Mouse (Mus musculus) ovary, postnatal 10 days (tissue): ENCODE measurements around the gene Zfp36l2.

ENCODE experiments used
- DNase-seq: peaks from one replicate; pipeline ENCODE4 v3.0.0; 2022; ENCODE audit warnings: low spot score

The Zfp36l2 gene

DNA sequence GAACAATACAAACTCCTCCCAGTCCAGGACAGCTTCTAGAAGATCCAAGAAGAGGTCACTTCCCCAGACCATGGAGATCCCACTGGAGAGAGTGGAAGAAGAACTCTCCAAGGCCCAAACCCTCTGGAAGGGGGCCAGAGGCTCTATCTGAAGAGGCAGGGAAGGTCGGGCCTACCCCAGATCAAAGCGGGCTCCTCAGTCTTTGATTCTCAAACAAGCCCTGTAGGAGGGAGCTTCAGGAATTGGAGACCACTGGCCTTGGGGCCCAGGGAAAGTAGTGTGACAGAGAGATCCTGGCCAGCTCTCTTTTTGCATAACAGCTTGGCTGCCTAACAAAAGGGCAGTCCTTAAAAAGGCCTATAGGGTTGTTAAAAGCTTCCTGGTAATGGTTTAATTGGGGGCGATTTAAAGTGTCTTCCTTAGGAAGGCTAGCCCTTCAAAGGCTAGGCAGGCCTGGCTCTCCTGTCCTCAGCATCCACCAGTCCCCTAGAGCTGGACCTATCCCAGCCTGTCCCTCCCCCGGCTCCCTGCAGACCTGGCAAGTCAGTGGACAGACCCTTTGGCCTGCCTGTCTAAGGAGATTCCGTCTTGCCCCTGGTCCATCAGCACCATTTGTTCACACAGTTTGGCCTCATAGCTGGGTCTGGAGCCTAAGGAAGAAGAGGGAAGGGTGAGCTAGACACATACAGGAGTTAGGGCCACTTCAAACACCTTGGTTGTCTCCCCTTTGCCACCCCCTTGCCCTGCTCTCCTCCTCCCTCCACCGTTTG lies 35.4 kb downstream of the Zfp36l2 start:
- no peak for DNase-seq

GRCm38 (mm10) chr17:84151306-84151705 lies 36.4 kb downstream of the Zfp36l2 start:
- no peak for DNase-seq

- no peak for DNase-seq
Observed at GRCm38 (mm10) chr17:84150291-84150690, 37.5 kb downstream of the Zfp36l2 start.

GRCm38 (mm10) chr17:84149566-84149965 lies 38.2 kb downstream of the Zfp36l2 start:
- DNase-seq = no peak

DNA sequence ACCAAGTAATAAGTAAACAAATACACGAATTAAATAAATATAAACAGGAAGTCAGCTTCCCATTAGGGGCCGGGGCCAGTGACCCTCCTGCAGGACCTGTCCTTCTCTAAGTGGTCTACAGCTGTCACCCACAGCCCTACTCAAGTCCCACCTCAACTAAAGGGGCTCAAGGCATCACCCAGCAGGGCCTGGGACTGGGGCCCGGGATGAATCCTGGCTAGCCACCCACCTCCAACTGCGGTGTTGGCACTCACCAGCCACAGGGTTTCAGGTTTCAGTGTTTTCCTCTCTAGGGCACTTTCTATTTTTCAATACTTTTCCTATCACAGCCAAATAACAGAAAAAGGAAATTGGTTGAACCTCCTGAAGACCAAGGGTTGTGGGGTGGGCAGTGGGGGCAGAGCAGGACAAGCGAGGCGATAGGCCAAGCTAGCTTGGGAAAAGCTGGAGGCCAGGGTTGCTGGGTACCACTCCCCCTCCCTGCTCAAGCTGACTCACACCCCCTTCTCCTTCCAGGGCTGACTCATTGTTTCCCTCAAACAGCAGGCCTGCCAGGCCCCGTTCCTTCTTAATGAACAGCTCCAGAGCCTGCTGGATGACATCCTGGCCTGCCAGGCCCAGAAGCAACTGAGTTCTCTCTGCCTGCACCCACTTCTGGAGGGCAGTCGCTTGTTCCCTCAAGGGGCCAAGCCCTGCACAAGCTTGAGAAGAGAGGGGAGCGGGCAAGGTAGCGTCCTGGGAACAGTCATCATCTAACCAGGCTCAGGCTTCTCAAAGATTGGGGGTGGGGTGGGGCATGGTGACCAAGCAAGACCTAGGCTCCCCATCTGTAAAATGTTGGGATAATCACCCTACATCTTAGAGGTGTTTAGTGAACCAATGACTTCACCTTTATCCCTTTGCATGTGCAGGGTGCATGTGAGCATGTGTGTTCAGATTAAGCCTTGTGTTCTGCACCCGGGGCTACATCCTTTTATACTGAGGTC lies 39.0 kb downstream of the Zfp36l2 start:
- no peak for DNase-seq

DNA sequence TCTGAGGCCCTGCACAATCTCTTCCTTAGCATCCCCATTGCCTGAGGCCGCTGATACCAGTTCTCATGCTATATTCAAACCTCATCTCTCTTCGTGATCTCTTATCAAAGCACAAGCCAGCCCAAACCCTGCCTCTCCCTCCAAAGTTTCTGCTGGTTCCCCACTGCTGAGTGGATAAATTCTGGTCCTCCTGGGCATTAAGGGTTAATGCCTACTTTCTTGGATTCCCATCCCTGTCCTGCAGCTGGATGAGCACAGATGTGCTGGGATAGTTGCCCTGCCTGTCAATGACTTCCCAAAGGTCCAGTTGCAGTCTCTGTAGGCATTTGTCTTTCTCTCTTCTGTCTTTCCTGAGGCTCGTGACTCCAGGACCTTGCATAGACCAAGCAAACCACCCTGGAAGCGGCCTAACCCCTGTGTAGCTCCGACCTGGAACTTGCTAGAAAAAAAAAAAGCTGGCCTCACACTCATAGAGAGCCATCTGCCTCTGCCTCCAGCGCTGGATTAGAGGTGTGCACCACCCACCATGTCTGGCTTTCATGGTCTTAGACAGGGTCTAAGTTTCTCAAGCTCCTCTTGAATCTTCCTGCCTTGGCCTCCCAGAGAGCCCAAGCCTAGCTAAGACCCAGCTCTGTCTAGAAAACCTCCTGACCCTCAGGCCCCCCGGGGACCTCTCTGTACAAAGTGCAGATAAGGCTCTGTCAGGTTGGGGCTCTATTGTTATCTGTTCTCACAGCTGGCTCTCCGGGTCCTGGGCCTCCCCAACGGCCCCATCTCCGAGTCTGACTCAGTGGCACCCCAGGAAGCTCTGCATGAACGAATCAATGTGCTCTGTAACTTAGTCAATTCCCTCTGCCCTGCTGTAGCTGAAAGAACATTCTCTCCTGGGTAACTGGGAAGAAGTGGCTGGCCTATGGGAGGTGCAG lies 40.3 kb downstream of the Zfp36l2 start:
- DNase-seq = no peak

- no peak for DNase-seq
Observed at GRCm38 (mm10) chr17:84146458-84147182, 41.1 kb downstream of the Zfp36l2 start.

DNA sequence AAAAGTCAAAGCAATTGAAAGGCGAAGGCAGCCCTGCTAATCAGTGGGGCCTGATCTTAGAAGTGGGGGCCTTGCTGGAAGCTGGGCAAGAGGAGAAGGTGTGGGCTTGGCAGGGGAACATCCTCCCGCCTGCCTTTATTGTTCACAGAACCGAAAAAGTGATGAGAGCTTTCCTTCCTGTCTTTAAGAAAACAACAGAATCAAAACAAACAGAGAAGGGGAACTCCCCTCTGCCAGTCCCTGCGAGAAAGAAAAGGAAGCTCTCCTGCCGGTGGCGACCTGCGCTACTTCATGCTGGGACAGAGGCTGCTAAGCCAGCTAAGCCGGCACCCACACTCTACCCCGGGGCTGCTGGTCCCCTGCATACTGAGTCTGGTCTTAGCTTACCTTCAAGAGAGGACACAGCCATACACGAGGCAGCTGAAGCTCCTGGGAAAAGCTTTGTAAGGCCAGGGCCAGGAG lies 41.9 kb downstream of the Zfp36l2 start:
- DNase-seq = no peak

- no peak for DNase-seq
Observed at GRCm38 (mm10) chr17:84144762-84145599, 42.8 kb downstream of the Zfp36l2 start.

DNA sequence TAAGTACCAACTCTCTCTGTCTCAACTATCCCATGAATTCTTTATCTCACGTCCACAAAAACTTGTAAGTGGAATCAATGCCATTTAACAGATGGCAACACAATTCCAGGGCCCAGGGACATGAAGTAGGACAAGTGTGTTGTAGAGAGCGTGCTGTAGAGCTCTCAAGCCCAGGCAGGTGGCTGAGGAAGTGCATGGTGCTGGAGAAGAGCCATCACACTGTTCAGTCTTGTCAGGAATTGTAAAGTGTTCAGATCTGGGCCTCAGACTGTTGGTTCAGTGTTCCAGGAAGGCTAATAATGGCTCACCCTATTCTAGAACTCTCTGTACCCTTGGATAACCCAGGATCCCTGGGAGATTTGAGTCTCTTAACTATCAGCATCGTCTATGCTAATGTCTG lies 43.6 kb downstream of the Zfp36l2 start:
- no peak for DNase-seq

DNA sequence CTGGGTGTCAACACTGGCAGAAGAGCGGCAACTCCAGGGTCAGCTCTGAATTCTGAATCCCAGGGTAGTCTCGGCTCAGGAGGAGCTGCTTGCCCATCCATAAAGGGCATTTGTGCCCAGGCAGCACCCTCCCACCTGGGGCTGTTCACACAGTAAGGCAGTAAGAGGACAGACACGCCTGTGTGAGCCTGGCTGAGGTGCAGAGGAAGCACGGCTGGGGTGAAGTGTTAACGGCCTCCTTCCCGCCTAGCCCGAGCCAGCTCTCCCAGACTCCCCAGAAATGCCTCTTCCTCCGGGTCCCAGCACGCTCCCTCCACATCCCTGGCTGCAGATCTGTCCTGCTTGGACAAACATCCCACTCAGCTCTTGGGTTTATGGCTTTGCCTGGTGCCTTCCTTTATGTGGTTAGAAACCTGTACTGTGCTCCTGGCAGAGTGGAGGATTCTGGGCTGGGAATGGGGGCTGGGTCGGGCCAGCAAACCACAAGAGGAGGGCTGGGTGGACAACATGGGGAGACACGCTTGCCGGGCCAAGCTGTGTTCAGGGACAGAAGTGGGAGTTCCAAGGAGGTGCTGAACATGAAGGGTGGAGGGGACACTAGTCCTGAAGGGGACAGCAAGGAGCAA lies 44.4 kb downstream of the Zfp36l2 start:
- DNase-seq = no peak

DNA sequence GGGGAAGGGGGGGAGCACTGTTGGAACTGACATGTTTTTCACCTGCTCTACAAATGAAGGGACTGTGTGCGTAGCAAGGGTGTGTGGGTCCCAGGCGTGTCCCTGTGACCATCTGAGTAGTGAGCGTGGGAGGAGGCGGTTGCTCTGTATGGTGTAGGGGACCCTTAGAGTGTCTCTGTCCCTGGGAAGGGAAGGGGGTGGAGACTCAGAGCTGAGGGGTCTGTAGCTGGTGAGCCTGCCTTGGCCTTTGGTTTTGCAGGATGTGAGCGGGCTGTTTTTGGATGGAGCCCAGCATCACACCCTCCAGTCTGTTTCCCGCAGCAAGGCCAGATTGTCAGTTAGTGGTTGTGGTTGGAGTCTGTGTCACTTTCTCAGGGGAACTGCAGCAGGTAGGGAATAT lies 46.1 kb downstream of the Zfp36l2 start:
- no peak for DNase-seq

DNA sequence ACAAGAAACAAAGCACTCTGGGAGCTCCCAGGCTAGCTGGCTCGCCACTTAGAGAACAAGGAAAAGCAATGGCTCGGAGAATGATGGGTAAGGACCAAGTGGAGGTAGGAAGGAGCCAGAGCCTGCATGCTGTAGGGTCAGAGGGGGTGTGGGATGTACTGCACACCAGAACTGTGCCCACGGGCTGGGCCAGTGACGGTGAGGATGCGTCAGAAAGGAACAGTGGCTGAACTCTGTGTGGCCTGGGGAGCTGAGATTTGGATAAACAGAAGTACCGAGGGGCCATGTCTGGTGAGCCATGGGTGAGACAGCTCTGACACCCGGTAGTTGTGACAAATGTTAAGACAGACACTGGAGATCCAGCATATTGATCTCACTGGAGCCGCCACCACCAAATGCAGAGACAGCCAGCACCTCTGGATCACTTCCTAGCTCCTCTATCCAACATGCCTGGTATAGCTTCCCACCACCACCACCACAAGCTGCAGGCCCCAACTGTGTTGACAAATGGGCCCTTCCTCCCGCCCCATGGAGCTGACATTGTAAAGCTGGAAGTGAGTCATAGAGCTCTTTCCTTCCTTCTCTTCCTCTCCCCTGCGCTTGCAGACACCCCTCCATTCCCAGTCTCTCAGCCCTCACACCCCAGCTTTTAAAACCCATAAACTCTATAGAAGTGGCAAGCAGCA lies 46.8 kb downstream of the Zfp36l2 start:
- DNase-seq = no peak

- DNase-seq = no peak
Observed at GRCm38 (mm10) chr17:84137393-84138171, 50.2 kb downstream of the Zfp36l2 start.

DNA sequence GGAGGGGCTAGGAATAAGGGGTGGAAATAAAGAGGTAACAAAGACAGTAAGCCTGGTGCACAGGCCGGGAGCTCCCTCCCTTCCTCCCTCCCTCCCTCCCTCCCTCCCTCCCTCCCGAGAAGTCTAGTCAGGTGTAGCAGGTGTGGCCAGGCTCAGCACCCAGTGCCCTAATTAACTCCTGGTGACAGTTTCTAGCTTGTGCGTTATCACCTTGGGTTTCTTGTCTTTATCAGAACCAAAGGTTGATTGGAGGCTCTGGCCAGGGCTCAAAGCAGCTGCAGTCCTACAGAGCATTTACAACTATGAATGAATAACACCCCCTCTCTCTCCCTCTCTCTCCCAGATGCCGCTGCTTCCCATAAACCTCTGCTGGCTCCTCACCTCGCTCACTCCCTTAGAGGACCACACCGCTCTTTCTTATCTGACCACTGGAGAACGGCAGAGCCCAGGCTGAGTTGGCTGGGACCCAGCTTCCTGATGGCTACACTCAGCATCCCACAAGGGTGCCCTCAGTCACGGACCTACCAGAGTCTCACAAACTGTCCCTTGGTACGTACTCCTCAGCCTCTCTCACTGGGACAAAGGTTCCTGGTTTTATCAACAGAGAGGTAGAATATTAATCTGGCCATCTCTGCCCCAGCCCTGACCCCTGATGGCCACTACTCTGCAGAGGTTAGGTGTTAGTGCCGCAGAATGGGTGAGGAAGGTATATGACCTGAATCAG lies 50.9 kb downstream of the Zfp36l2 start:
- DNase-seq = no peak

- no peak for DNase-seq
Observed at GRCm38 (mm10) chr17:84136217-84136616, 51.5 kb downstream of the Zfp36l2 start.

DNA sequence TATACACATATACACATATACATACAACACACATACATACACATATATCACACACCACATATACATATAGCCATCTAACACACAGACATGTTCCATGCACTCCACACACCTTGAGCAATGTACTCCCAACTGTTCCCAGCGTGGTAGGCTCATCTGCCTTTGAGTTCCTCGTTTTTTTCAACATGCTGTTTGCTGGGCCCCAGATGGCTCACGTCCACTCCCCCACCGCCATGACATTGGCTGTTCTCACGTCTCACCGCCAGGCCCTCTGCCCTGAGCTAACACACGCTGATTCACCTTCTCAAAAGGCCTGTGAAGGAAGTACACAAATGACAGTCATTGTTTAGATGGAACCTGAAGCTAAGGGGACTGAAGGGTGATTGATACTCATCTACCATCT lies 52.5 kb downstream of the Zfp36l2 start:
- no peak for DNase-seq
